Mouse (Mus musculus) hindbrain, embryonic 11.5 days (tissue): Measurements from ENCODE around the gene Aldh3a1. TPM values are rescaled to one million over a fixed set of nuclear protein-coding genes. Genes with fewer than 3 reads are reported as not detected.
A peak's percentile ranks its signal among the peaks of the same experiment; 100 is the strongest.

Source experiments
- ATAC-seq: fragments of 200-750 bp; cut with Nextera tagmentation; 2 replicates; pipeline ENCODE4 v1.8.0; 2017; ENCODE audit warnings: mild to moderate bottlenecking, moderate TSS enrichment, moderate library complexity; ENCODE audit not compliant: low FRiP score
- DNase-seq: peaks from one replicate; pipeline ENCODE4 v3.0.0-alpha.2; 2015; ENCODE audit warnings: low spot score
- H3K27ac ChIP-seq: fragments of 300-500 bp; sonication (generic); 2 replicates; pipeline ENCODE4 v1.5.1; 2014; ENCODE audit warnings: mild to moderate bottlenecking, low read depth, low read length
- H3K27me3 ChIP-seq: fragments of 300-500 bp; sonication (generic); 2 replicates; pipeline ENCODE4 v1.6.1; 2014; ENCODE audit warnings: mild to moderate bottlenecking, low read length, moderate library complexity, mixed read lengths; ENCODE audit not compliant: control insufficient read depth, insufficient read depth
- H3K36me3 ChIP-seq: fragments of 300-500 bp; sonication (generic); 2 replicates; pipeline ENCODE4 v1.6.1; 2014; ENCODE audit warnings: mild to moderate bottlenecking, low read length, moderate library complexity, mixed read lengths; ENCODE audit not compliant: control insufficient read depth, insufficient read depth
- H3K4me1 ChIP-seq: fragments of 300-500 bp; sonication (generic); replicated peaks from 2 replicates; pipeline ENCODE4 v1.6.1; 2014; ENCODE audit warnings: low read length, mixed read lengths; ENCODE audit not compliant: control insufficient read depth, insufficient read depth
- H3K4me2 ChIP-seq: fragments of 300-500 bp; sonication (generic); replicated peaks from 2 replicates; pipeline ENCODE4 v1.6.1; 2014; ENCODE audit warnings: mild to moderate bottlenecking, low read depth, low read length
- H3K4me3 ChIP-seq: fragments of 300-500 bp; sonication (generic); 2 replicates; pipeline ENCODE4 v1.5.1; 2014; ENCODE audit warnings: low read depth, low read length
- H3K9ac ChIP-seq: fragments of 300-500 bp; sonication (generic); 2 replicates; pipeline ENCODE4 v1.6.1; 2014; ENCODE audit warnings: low read depth, low read length
- H3K9me3 ChIP-seq: fragments of 300-500 bp; sonication (generic); 2 replicates; pipeline ENCODE4 v1.6.1; 2016; ENCODE audit warnings: low read length; ENCODE audit not compliant: control insufficient read depth
- WGBS: fragments of 180-500 bp; shearing (Covaris S2); extraction: QIAGEN DNeasy Blood & Tissue Kit; methylation state at CpG from one replicate; pipeline ENCODE4 v1.1.7; 2014; 5-methylcytosine and 5-hydroxymethylcytosine counted together
- polyA plus RNA-seq: library from polyadenylated mRNA; unstranded; fragments of >200 nt; fragmentation: Nextera tagmentation; extraction: Ambion mirVana; gene quantifications from 2 replicates; pipeline ENCODE4 v1.2.1, GENCODE M21; 2014

The Aldh3a1 gene
- polyA plus RNA-seq, 1 experiment from 2014 or later, result not detected

DNA sequence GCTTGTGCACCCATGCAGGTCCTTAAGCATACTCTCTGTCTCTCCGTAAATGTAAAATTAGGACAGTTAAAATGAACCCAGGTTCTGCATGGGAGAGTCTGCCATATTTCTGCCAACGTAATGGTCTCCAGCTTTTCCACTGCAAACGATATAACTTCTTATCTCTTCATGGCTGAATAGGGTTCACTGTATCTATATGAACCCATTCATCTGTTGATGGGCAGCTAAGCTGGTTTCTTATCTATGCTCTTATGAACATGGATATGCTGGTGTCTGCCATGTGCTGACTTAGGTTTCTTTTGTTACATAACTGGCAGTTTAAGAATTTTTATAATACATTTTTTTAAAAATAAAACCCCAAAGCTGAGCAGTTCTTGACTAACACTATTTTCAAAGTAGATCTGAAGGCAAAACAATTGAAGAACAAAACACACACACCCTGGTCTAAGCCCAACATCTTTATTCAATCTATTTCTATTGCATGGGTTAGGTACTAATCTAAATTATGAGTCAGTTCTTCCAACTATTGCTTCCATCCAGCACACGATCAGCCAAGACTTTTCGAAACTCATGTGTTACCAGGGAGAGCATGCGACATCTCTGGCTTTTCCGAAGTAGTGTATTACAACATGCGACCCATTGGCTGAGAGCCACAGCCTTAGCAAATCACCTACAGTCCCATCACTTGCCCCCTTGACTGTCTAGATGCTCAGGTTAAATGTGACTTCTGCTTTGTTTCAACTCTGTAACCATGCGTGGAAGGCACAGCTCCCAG lies 15.8 kb downstream of the Aldh3a1 start:
- Histone ChIP-seq H3K4me3 (no peak overlapping the region), H3K36me3 (no peaks in the 10 kb centered on the region), H3K4me1 (no peaks in the 10 kb centered on the region), H3K27ac (no peak overlapping the region), H3K9me3 (no peaks in the 10 kb centered on the region), H3K4me2 (no peak overlapping the region), H3K27me3 (no peaks in the 10 kb centered on the region), H3K9ac (no peak overlapping the region)
- no peak for DNase-seq
- WGBS, result 93% methylated on average over 9 of the region's 9 CpGs
- no peak for ATAC-seq

DNA sequence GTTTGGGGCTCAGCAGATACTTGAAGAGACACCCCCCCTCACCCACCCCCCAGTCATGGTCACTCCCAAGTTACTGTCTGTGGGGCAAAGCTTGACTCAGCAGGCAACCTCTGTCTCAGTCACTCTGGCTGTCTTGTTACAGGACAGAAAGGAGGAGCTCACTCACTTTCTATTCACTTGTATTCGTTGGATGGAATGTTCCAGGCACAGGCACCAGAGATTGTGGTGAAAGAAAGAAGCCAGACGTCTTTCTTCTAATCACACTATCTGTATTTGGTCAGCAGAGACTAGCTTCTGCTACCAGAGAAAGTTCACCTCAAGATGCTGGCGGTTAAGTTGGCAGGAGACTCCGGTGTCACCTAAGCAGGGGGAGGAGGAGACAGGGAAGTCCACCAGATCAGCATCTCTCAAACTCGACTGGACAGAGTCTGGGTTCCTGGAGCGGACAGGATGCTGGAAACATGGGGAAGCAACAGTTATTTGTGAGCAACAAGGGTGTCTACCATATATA lies 17.0 kb downstream of the Aldh3a1 start:
- no peak for DNase-seq
- Histone ChIP-seq H3K9ac (no peak overlapping the region), H3K9me3 (no peaks in the 10 kb centered on the region), H3K36me3 (no peaks in the 10 kb centered on the region), H3K4me2 (no peak overlapping the region), H3K27me3 (no peaks in the 10 kb centered on the region), H3K4me3 (no peak overlapping the region), H3K4me1 (no peaks in the 10 kb centered on the region), H3K27ac (no peak overlapping the region)
- no peak for ATAC-seq
- WGBS, result 83% methylated on average over 6 of the region's 6 CpGs

DNA sequence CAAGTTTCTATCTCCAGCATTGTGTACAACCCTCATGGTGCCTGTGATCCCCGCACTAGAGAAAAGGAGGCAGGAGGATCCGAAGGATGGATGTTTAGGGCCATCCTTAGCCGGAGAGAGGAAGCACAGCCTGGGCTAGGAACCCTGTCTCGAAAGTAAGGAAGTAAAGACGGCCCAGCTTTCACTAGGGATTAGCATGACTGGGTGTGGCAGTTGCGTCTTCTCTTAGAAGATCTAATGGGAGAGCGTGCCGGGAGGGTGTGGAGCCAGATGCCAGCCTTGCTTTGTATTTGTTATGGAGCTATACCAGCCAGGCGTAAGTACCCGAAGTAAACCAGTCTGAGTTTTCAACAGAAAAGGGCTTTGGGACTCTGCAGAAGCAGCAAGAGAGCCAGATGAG lies 17.6 kb downstream of the Aldh3a1 start:
- H3K36me3 ChIP-seq, result no peaks in the 10 kb centered on the region

DNA sequence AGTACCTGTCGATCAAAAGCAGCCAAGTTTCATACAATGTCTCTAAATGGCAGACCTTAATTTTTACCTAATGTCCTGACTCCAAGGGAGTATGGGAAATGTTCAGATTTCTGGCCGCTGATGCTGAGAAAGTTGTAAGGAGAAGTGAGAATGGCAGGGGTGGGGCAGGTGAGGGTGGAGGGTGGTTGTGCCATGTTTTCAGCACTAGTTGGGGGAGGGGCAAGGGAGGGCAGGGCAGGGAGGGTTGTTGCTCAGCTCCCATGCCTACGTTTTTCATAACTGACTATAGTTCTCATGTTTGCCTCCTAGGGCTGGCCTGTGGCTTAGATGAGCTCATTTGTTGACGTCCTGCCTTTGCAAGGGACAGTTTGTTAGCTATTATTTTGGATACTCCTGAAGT lies 18.2 kb downstream of the Aldh3a1 start:
- no peak overlapping the region for H3K27ac ChIP-seq
- no peaks in the 10 kb centered on the region for H3K4me1 ChIP-seq
- DNase-seq (no peak), ATAC-seq (no peak)
- no peaks in the 10 kb centered on the region for H3K27me3 ChIP-seq
- no peak overlapping the region for H3K4me2 ChIP-seq
- no peak overlapping the region for H3K4me3 ChIP-seq
- no peak overlapping the region for H3K9ac ChIP-seq
- WGBS, result 78% methylated on average over 4 of the region's 4 CpGs
- no peaks in the 10 kb centered on the region for H3K9me3 ChIP-seq
- no peaks in the 10 kb centered on the region for H3K36me3 ChIP-seq

More for the DNA sequence above, 17.6 kb downstream of the Aldh3a1 start:
- 90% methylated on average over 10 of the region's 10 CpGs for WGBS
- Histone ChIP-seq H3K9ac (no peak overlapping the region), H3K27ac (no peak overlapping the region), H3K4me2 (no peak overlapping the region), H3K4me3 (no peak overlapping the region), H3K9me3 (no peaks in the 10 kb centered on the region), H3K4me1 (no peaks in the 10 kb centered on the region), H3K27me3 (no peaks in the 10 kb centered on the region)
- no peak for ATAC-seq
- no peak for DNase-seq

DNA sequence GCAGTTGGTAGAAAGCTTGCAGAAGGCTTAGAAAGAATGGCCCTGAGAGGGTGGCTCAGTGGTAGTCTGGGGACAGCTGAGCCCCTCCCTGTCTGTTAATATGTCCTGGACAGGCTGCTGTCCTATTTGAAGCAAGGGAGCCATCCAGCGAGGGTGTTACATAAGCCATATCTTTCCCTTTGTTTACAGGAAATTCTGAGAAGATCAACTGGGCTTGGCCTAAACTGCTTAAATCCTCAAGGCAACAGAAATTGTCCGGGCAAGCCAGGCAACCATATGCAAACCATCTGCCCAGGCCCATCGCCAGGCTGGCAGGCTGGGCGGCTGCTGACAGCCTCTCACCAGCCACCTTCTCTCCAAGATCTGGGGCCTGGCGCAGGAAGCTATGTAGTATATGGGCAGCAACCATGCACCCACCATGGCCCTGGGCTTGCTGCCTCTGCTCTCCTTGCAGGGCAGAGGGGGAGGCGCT lies 18.6 kb downstream of the Aldh3a1 start:
- no peaks in the 10 kb centered on the region for H3K9me3 ChIP-seq
- H3K4me2 ChIP-seq, result no peak overlapping the region
- H3K9ac ChIP-seq, result no peak overlapping the region
- WGBS, result 95% methylated on average over 6 of the region's 6 CpGs
- H3K4me3 ChIP-seq, result no peak overlapping the region
- H3K4me1 ChIP-seq, result no peaks in the 10 kb centered on the region
- DNase-seq, result no peak
- ATAC-seq, result no peak
- H3K27me3 ChIP-seq, result no peaks in the 10 kb centered on the region
- H3K27ac ChIP-seq, result no peak overlapping the region
- no peaks in the 10 kb centered on the region for H3K36me3 ChIP-seq

DNA sequence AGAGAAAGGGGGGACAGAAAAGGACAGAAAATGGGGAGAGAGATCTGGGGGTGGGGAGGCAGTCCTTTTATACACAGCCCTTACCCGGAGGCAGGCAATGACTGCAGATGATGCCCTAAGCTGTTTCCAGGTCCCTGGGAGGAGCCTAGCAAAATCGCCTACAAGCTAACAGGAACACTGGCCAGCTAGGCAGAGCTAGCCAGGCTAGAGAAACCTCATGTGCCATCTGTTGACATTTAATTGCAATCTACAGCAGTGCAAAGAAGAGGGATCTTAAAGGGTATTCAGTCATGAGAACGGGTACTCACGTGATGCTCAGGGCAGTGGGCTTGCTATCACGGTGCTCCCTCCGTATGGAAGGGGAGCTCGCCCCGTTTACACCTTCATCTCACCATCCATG lies 20.5 kb downstream of the Aldh3a1 start:
- no peaks in the 10 kb centered on the region for H3K36me3 ChIP-seq
- no peak overlapping the region for H3K27ac ChIP-seq
- no peak overlapping the region for H3K9ac ChIP-seq
- H3K4me3 ChIP-seq, result no peak overlapping the region
- WGBS, result 89% methylated on average over 8 of the region's 8 CpGs
- DNase-seq (no peak), ATAC-seq (no peak)
- no peak overlapping the region for H3K4me2 ChIP-seq
- H3K9me3 ChIP-seq, result no peaks in the 10 kb centered on the region
- no peaks in the 10 kb centered on the region for H3K27me3 ChIP-seq
- no peaks in the 10 kb centered on the region for H3K4me1 ChIP-seq

DNA sequence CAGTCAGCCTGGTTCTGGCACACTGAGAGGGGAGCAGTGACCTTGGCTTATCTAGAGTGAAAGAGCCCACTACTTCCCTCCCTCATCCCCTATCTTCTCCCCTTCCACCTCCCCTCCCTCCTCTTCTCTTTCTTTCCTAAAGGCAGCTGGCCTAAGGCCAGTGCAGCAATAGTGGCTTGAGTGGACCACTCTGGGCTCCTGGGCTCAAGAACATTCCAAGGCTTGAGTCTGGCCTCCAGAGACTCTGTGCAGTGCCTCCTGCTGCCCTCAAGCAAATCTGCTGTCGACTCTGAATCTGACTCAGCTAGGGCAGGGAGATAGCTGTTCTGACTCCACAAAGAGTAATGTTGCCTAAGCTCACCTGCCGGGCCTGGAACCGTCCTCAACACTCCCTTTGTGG lies 21.1 kb downstream of the Aldh3a1 start:
- Histone ChIP-seq H3K4me1 (no peaks in the 10 kb centered on the region), H3K9ac (no peak overlapping the region), H3K36me3 (no peaks in the 10 kb centered on the region), H3K4me3 (no peak overlapping the region), H3K27ac (no peak overlapping the region), H3K9me3 (no peaks in the 10 kb centered on the region), H3K27me3 (no peaks in the 10 kb centered on the region), H3K4me2 (no peak overlapping the region)
- ATAC-seq, result no peak
- WGBS, result 75% methylated on average over 3 of the region's 3 CpGs
- no peak for DNase-seq

DNA sequence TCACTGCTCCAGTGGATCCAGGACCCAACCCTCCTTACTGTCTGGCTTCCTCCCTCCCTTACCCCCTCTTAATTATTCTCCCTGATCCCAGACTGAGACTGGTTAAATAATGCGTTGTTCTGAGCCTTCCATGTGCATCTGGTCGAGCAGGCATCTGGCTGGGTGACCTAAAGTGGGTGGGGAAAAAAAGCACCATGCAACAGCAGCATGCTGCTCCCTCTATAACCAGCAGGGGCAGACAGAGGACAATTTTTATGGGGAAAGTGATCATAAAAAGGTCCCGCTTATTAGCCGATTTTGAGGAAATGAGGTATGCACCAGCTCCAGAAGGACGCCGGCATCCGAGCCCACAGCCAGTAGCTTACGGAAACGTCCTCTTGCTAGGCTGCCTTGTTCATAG lies 24.0 kb downstream of the Aldh3a1 start:
- Histone ChIP-seq H3K9me3 (no peaks in the 10 kb centered on the region), H3K4me2 (no peak overlapping the region), H3K27ac (no peak overlapping the region), H3K4me3 (no peak overlapping the region), H3K36me3 (no peaks in the 10 kb centered on the region), H3K27me3 (no peaks in the 10 kb centered on the region), H3K9ac (no peak overlapping the region), H3K4me1 (no peaks in the 10 kb centered on the region)
- DNase-seq (peak; percentile 66), ATAC-seq (no peak)
- WGBS, result 25% methylated on average over 9 of the region's 9 CpGs

DNA sequence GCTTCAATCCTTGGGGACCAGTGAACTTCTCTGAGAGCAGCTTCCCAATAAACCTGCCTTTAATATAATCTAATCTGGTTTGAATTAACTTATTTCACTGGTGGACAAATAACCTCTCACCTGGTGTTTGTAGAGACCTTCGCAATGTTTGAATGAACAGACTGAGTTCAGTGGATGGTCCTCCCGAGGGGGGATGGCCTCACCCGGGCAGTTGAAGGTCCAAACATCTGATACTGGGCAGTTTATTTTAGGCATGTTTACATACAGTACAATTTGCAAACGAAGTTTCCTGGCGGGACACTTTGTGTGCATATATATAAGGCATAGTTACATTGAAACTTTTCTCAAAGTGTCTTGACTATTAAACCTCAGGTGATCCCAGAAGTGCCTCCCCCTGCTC lies 26.8 kb downstream of the Aldh3a1 start:
- H3K9ac ChIP-seq, result no peak overlapping the region
- no peaks in the 10 kb centered on the region for H3K36me3 ChIP-seq
- H3K9me3 ChIP-seq, result no peaks in the 10 kb centered on the region
- no peak overlapping the region for H3K4me2 ChIP-seq
- no peaks in the 10 kb centered on the region for H3K27me3 ChIP-seq
- 69% methylated on average over 5 of the region's 5 CpGs for WGBS
- H3K4me3 ChIP-seq, result no peak overlapping the region
- no peak for DNase-seq
- ATAC-seq, result no peak
- no peaks in the 10 kb centered on the region for H3K4me1 ChIP-seq
- H3K27ac ChIP-seq, result no peak overlapping the region
